Mouse (Mus musculus) heart, postnatal 0 days (tissue): ENCODE measurements around the gene Vps41.

Experiments
- CTCF ChIP-seq: IDR thresholded peaks from 2 replicates; pipeline ENCODE4 v1.5.1; 2016; ENCODE audit warnings: antibody characterized with exemption, control low read depth, low read depth
- EP300 ChIP-seq: IDR thresholded peaks from 2 replicates; pipeline ENCODE4 v1.6.1; 2016; ENCODE audit warnings: antibody characterized with exemption, low read depth

- TF ChIP-seq CTCF (no peak), EP300 (no peak)
Measured at GRCm38 (mm10) chr13:18781250-18781649, 64.2 kb downstream of the Vps41 start.
